Mouse (Mus musculus): ENCODE data around the gene Elmo2. TPM values are rescaled to one million over a fixed set of nuclear protein-coding genes. Genes with fewer than 3 reads are reported as not detected.

The Elmo2 gene
- polyA plus RNA-seq, 1 experiment from 2014 or later = 16.6 TPM

GRCm38 (mm10) chr2:165257151-165257834 is 69.0 kb downstream of the Elmo2 start:
- ATAC-seq (ENCODE audit: insufficient read depth) = no peak
- peaks cover 60% of the 10 kb centered on the region for H3K27me3 ChIP-seq

GRCm38 (mm10) chr2:165256213-165256612 is 70.1 kb downstream of the Elmo2 start:
- Histone ChIP-seq H3K27ac (replicated peaks) (no peak overlapping the region), H3K4me1 (replicated peaks) (no peaks in the 10 kb centered on the region), H3K4me3 (replicated peaks) (no peak overlapping the region), H3K27me3 (peaks cover 52% of the 10 kb centered on the region), H3K9me3 (replicated peaks) (no peaks in the 10 kb centered on the region), H3K4me2 (no peak overlapping the region), H3K9ac (no peak overlapping the region), H3K36me3 (replicated peaks) (no peaks in the 10 kb centered on the region)
- no peak for ATAC-seq (ENCODE audit: insufficient read depth)
- WGBS (ENCODE audit: insufficient replicate concordance) = 56% methylated on average over 10 of the region's 10 CpGs

More at GRCm38 (mm10) chr2:165257151-165257834, 69.0 kb downstream of the Elmo2 start:
- Histone ChIP-seq H3K4me1 (replicated peaks) (no peaks in the 10 kb centered on the region), H3K4me3 (replicated peaks) (no peak overlapping the region), H3K9me3 (replicated peaks) (no peaks in the 10 kb centered on the region), H3K36me3 (replicated peaks) (no peaks in the 10 kb centered on the region), H3K27ac (replicated peaks) (no peak overlapping the region), H3K9ac (no peak overlapping the region), H3K4me2 (no peak overlapping the region)
- 43% methylated on average over 11 of the region's 11 CpGs for WGBS (ENCODE audit: insufficient replicate concordance)

- WGBS (ENCODE audit: insufficient replicate concordance) = 11% methylated on average over 10 of the region's 10 CpGs
- Histone ChIP-seq H3K4me2 (no peak overlapping the region), H3K9ac (no peak overlapping the region), H3K27ac (replicated peaks) (no peak overlapping the region), H3K36me3 (replicated peaks) (no peaks in the 10 kb centered on the region), H3K4me1 (replicated peaks) (no peaks in the 10 kb centered on the region), H3K9me3 (replicated peaks) (no peaks in the 10 kb centered on the region), H3K4me3 (replicated peaks) (no peak overlapping the region), H3K27me3 (peaks cover 53% of the 10 kb centered on the region)
- no peak for ATAC-seq (ENCODE audit: insufficient read depth)
These were observed 72.4 kb downstream of the Elmo2 start for GRCm38 (mm10) chr2:165253867-165254266.

GRCm38 (mm10) chr2:165253269-165253668 is 73.0 kb downstream of the Elmo2 start:
- Histone ChIP-seq H3K4me3 (replicated peaks) (no peak overlapping the region), H3K9ac (no peak overlapping the region), H3K27ac (replicated peaks) (no peak overlapping the region), H3K4me1 (replicated peaks) (no peaks in the 10 kb centered on the region), H3K9me3 (replicated peaks) (no peaks in the 10 kb centered on the region), H3K36me3 (replicated peaks) (no peaks in the 10 kb centered on the region), H3K27me3 (peaks cover 50% of the 10 kb centered on the region), H3K4me2 (no peak overlapping the region)
- no peak for ATAC-seq (ENCODE audit: insufficient read depth)
- 67% methylated on average over 8 of the region's 8 CpGs for WGBS (ENCODE audit: insufficient replicate concordance)

DNA sequence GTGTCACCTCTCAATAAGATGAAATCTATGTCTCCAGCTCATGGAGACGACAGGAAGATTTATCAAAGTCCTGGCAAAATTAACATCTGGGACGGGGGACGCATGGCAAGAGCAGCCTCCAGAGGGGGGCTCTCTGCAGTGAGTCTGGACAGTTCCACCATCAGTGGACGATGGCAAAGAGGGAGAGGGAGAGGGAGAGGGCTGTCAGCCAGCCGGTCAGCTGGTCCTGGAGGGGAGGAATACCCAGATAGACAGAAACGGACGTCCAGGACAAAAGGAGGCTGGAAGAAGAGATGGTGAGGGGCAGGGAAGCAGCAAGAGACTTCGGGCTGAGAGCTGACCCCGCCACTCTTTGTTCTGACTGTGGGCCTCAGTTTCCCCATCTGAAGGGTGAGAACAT is 73.5 kb downstream of the Elmo2 start:
- H3K27me3 ChIP-seq = peaks cover 50% of the 10 kb centered on the region
- H3K4me3 ChIP-seq (replicated peaks) = no peak overlapping the region
- no peaks in the 10 kb centered on the region for H3K4me1 ChIP-seq (replicated peaks)
- H3K4me2 ChIP-seq = no peak overlapping the region
- no peak overlapping the region for H3K27ac ChIP-seq (replicated peaks)
- ATAC-seq (ENCODE audit: insufficient read depth) = no peak
- no peaks in the 10 kb centered on the region for H3K36me3 ChIP-seq (replicated peaks)
- no peaks in the 10 kb centered on the region for H3K9me3 ChIP-seq (replicated peaks)
- no peak overlapping the region for H3K9ac ChIP-seq
- WGBS (ENCODE audit: insufficient replicate concordance) = 53% methylated on average over 9 of the region's 9 CpGs

DNA sequence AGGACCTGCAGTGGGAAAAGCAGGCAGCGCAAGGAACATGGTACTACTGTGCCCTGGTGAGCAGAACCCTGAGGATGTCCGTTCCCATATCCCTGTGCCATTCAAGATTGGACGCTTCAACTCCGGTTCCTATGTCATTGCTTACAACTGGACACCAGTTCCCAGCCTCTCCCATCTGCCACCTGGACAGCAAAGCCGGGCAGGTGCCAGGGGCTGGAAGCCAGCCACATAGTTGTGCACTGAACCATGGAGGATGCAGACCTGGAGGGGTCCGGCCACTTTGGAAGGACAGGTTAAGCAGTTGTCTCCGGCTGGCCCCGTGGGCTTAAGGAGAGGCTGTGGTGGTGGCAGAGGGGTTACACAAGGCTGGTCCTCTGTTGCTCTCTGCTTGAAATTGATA is 73.9 kb downstream of the Elmo2 start:
- Histone ChIP-seq H3K9ac (no peak overlapping the region), H3K27ac (replicated peaks) (no peak overlapping the region), H3K27me3 (peaks cover 52% of the 10 kb centered on the region), H3K4me1 (replicated peaks) (no peaks in the 10 kb centered on the region), H3K4me2 (no peak overlapping the region), H3K9me3 (replicated peaks) (no peaks in the 10 kb centered on the region), H3K4me3 (replicated peaks) (no peak overlapping the region), H3K36me3 (replicated peaks) (no peaks in the 10 kb centered on the region)
- no peak for ATAC-seq (ENCODE audit: insufficient read depth)
- 73% methylated on average over 8 of the region's 8 CpGs for WGBS (ENCODE audit: insufficient replicate concordance)

DNA sequence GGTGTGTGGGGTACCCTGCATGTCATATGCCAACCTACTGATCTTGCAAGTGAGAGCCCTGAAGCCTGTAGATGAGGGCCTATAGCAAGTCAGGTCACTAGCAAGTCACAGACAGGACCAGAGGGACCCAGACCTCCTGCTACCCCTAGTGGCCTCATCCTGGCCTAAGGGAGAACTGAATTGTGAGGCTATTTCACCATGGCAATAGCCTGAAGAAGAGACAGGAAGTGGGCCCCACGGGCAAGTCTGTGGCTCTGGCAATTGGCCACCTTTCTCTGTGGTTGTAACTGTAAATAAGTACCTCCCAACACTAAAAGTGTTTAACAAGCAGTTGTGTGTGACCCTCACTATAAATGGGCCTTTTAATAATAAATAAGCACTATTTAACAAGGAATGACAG is 75.4 kb downstream of the Elmo2 start:
- Histone ChIP-seq H3K4me1 (replicated peaks) (no peaks in the 10 kb centered on the region), H3K4me2 (no peak overlapping the region), H3K27me3 (peaks cover 55% of the 10 kb centered on the region), H3K27ac (replicated peaks) (no peak overlapping the region), H3K36me3 (replicated peaks) (no peaks in the 10 kb centered on the region), H3K9ac (no peak overlapping the region), H3K9me3 (replicated peaks) (no peaks in the 10 kb centered on the region), H3K4me3 (replicated peaks) (no peak overlapping the region)
- ATAC-seq (ENCODE audit: insufficient read depth) = no peak
- 4% methylated on average over 1 of the region's 1 CpGs for WGBS (ENCODE audit: insufficient replicate concordance)

DNA sequence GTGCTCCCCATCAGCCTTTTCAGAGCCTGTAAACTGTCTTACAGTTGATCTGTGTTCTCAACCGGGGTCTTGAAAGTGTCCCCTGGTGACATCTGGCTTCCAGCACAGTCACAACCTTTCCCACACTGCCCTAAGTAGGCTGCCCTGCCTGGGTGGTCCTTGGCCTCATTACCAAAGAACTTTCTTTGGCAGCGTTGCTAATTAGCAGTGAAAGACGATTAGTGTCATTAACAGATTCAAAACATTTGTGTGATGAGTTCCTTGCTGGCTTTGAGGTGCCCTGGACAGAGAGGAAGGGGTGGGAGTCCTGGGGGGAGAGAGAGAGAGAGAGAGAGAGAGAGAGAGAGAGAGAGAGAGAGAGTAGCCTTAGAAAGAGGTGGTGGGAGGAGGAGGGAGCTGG is 77.3 kb downstream of the Elmo2 start:
- no peaks in the 10 kb centered on the region for H3K9me3 ChIP-seq (replicated peaks)
- no peak overlapping the region for H3K4me3 ChIP-seq (replicated peaks)
- H3K9ac ChIP-seq = no peak overlapping the region
- ATAC-seq (ENCODE audit: insufficient read depth) = no peak
- H3K27ac ChIP-seq (replicated peaks) = no peak overlapping the region
- 22% methylated on average over 3 of the region's 3 CpGs for WGBS (ENCODE audit: insufficient replicate concordance)
- no peaks in the 10 kb centered on the region for H3K36me3 ChIP-seq (replicated peaks)
- H3K4me2 ChIP-seq = no peak overlapping the region
- no peaks in the 10 kb centered on the region for H3K4me1 ChIP-seq (replicated peaks)
- H3K27me3 ChIP-seq = peaks cover 56% of the 10 kb centered on the region

DNA sequence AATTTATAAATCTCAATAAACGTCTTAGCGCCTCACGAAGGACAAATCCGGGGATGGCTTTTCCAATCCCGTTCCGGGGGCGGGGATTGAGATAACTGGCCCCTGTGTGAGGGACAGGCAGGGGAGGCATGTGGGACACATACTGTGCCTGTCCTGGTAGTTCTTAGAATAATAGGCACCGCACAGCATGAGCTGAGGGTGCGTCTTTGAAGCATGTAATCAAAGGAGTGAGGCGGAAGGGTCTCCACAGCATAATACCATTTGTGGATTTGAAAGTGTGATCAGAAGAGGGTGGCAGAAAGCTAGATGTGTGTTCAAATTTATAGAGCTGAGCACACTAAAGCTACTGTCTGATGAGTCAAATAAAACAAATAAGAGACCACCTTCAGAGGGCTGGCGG is 79.9 kb downstream of the Elmo2 start:
- no peaks in the 10 kb centered on the region for H3K36me3 ChIP-seq (replicated peaks)
- ATAC-seq (ENCODE audit: insufficient read depth) = no peak
- H3K4me1 ChIP-seq (replicated peaks) = no peaks in the 10 kb centered on the region
- H3K4me2 ChIP-seq = no peak overlapping the region
- H3K27ac ChIP-seq (replicated peaks) = no peak overlapping the region
- no peak overlapping the region for H3K9ac ChIP-seq
- WGBS (ENCODE audit: insufficient replicate concordance) = 25% methylated on average over 11 of the region's 11 CpGs
- peaks cover 66% of the 10 kb centered on the region for H3K27me3 ChIP-seq
- H3K4me3 ChIP-seq (replicated peaks) = no peak overlapping the region
- H3K9me3 ChIP-seq (replicated peaks) = no peaks in the 10 kb centered on the region

DNA sequence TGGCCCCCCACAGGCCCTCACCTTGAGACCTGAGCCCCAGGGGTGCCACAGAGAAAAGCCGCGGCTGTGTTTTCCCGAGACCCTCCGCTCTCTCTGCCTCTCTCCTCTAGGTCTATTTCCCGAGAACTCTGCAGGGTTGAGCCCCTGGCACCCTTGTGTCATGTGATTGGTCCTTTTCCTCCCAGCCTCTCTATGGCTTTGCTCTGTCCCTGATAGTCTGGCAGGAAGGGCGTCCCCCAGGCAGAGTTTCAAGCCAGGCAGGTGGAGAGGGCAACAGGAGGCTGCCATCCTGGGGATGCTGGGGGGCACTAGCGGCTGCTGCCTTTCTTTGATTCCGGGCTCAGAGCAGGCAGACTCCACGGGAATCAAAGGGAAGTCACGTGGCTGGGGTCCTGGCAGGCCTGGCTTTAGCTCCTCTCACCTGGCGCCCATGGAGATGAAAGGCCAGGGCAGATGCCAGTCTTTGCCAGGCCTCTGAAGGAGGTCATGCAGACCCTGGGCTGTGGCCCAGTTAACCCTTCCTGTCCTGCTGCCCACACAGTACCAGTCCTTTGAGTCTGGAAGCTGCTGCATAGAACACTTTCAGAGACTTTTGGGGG is 83.1 kb downstream of the Elmo2 start:
- no peaks in the 10 kb centered on the region for H3K9me3 ChIP-seq (replicated peaks)
- no peak overlapping the region for H3K27ac ChIP-seq (replicated peaks)
- no peak for ATAC-seq (ENCODE audit: insufficient read depth)
- 13% methylated on average over 11 of the region's 11 CpGs for whole genome bisulfite sequencing (ENCODE audit: insufficient replicate concordance)
- no peaks in the 10 kb centered on the region for H3K36me3 ChIP-seq (replicated peaks)
- H3K9ac ChIP-seq = no peak overlapping the region
- no peak overlapping the region for H3K4me2 ChIP-seq
- H3K4me1 ChIP-seq (replicated peaks) = no peaks in the 10 kb centered on the region
- H3K4me3 ChIP-seq (replicated peaks) = no peak overlapping the region
- peaks cover 93% of the 10 kb centered on the region for H3K27me3 ChIP-seq

DNA sequence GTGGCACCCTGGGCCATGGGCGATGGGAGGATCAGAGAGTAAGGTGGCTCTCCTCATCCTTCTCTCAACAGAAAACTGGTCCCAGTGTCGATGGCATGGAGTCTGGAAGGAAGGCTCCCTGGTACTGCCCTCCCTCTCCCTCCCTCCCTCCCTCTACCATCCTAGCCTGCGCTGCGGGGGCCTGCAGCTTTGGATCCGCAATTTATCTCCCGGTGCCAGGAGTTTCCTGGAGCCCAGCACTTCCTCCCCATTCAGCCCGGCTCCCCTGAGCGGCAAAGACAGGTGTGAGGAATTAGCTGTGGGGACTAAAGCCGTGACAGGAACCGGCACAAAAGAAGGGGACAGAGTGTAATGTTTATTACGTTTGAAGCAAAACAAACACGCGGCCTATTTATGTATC is 83.7 kb downstream of the Elmo2 start:
- WGBS (ENCODE audit: insufficient replicate concordance) = under 1% methylated on average over 13 of the region's 13 CpGs

GRCm38 (mm10) chr2:165241786-165242185 is 84.5 kb downstream of the Elmo2 start:
- no peak overlapping the region for H3K27ac ChIP-seq (replicated peaks)
- no peaks in the 10 kb centered on the region for H3K36me3 ChIP-seq (replicated peaks)
- H3K27me3 ChIP-seq = peaks cover 95% of the 10 kb centered on the region
- H3K9ac ChIP-seq = no peak overlapping the region
- no peaks in the 10 kb centered on the region for H3K9me3 ChIP-seq (replicated peaks)
- no peak for ATAC-seq (ENCODE audit: insufficient read depth)
- 25% methylated on average over 7 of the region's 7 CpGs for WGBS (ENCODE audit: insufficient replicate concordance)
- H3K4me2 ChIP-seq = no peak overlapping the region
- H3K4me3 ChIP-seq (replicated peaks) = no peak overlapping the region
- H3K4me1 ChIP-seq (replicated peaks) = no peaks in the 10 kb centered on the region

More for the DNA sequence above, 83.7 kb downstream of the Elmo2 start:
- Histone ChIP-seq H3K27me3 (peaks cover 97% of the 10 kb centered on the region), H3K4me3 (replicated peaks) (no peak overlapping the region), H3K27ac (replicated peaks) (no peak overlapping the region), H3K4me1 (replicated peaks) (no peaks in the 10 kb centered on the region), H3K9me3 (replicated peaks) (no peaks in the 10 kb centered on the region), H3K36me3 (replicated peaks) (no peaks in the 10 kb centered on the region), H3K4me2 (no peak overlapping the region), H3K9ac (no peak overlapping the region)
- ATAC-seq (ENCODE audit: insufficient read depth) = no peak
